Mouse (Mus musculus) urinary bladder, postnatal 36 days (tissue): ENCODE measurements around the gene Slc5a2.

Experiments
- DNase-seq, 2 experiments: peaks; one replicate each; pipeline ENCODE4 v3.0.0; 2022; ENCODE audit warnings: low spot score in 2 of 2, mixed read lengths in 1 of 2

Gene Slc5a2

DNA sequence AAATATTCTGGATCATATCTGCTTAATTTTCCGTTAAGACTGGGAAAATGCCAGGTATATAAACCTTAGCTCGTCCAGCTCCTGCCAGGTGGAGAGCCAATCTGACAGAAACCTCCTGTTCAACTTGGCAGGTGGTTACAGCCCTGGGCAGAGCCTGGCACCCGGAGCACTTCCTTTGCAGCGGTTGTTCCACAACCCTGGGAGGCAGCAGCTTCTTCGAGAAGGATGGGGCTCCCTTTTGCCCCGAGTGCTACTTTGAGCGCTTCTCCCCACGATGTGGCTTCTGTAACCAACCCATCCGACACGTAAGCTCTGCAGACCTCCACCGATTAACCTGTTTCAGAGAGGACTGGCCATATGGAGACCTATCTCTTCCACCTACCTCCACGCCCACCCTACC lies 13.5 kb upstream of the Slc5a2 start:
- DNase-seq, result no peak

DNA sequence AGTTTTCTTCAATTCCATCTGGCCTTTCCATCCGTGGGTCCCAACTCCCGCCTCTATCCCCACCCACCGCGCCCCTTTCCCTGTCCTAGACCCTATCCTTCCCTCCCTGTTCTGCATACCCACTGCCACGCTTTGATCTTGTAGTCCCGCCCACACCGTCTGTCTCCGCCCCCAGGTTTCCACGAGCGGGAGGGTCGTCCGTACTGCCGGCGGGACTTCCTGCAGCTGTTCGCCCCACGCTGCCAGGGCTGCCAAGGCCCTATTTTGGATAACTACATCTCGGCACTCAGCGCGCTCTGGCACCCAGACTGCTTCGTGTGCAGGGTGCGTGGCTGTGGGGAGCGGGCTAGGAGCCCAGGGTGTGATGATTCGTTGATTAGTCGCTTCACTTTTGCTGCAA lies 12.8 kb upstream of the Slc5a2 start:
- DNase-seq, result no peak

DNA sequence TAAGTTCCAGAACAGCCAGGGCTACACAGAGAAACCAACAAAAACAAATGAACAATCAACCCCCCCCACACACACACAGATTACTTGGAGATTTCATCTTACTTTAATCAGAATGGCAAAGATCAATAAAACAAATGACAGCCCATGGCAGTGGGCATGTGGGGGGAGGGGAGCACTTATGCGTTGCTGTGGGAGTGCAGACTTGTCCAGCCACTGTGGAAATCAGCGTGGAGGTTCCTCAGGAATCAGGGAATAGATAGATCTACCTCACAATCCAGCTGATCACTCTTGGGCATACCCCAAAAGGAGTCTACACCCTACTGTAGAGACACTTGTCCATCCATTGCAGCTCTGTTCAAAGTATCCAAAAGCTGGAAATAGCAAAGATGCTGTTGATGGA lies 10.5 kb upstream of the Slc5a2 start:
- DNase-seq, result no peak

DNA sequence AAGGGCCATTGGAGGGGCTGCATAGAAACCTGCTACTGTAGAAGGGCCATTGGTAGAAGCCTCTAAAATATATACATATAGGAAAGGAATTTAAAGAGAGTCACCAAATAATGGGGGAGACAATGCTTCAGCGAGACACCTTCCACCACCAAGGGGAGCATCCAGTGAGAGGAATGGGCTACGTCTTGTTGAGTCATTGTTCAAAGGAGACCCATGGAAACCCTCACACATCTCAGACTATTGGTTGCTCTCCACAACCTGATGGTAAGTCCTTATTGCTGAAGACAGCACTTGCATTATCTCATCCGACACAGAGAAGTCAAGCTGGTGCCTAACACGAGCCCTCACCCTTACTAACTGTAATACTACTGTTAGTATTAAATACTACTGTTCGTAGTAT lies 9.7 kb upstream of the Slc5a2 start:
- DNase-seq, result no peak

DNA sequence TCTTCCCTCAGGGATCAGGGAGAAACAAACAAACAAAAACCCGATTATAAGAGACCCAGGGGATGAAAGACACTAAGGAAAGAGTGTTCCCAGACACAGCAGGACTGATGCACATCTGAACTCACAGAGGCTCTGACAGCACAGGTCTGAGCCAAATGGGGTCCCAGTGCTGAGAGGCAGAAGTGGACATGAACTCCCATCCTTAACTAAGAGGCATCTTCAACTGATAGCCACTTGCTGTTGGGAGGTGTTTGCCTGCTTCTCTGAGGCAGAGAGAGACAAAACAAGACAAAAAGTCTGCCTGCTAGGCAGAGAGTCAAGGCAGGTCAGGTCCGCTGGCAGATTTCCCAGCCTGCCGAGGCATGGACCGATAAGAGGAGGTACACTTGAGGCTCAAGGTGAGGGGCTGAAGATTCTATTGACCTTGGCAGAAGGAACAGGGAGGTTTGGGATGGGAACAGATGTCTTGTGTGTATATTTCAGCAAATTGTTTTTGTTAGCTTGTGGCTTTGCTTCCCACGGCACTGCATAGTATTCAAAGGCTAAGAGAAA lies 8.6 kb upstream of the Slc5a2 start:
- DNase-seq, result no peak

DNA sequence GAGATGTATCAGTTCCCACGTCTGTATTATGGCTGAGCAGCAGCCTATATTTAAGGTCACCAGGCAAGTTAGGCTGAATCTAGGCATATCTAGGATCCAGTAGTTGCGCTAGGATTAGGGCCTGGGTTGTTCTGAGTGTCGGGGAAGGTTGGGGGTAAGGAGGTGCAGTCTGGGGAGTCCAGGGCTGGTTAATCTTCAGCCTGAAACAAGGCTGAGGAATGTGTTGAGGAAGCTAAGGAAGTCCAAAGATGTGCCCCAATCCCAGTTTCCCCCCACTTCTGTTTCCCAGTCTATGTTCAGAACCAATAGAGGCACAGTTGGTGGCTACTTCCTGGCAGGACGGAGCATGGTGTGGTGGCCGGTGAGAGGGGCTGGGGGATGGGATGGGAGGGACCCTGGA lies 599 bp downstream of the Slc5a2 start:
- DNase-seq, result no peak

DNA sequence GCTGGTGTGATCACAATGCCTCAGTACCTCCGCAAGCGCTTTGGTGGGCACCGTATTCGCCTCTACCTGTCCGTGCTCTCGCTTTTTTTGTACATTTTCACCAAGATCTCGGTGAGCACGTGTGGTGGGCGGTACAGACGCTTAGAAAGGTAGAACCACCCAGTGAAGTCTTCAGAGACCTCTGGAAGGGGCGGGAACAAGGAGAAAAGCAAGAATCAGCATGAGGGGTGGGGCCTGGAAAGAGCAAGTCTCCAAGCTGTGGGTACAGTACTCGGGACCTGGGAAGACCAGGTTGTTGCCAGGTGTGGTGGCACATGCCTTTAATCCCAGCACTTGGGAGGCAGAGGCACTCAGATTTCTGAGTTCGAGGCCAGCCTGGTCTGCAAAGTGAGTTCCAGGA lies 1.9 kb downstream of the Slc5a2 start:
- DNase-seq, result no peak

DNA sequence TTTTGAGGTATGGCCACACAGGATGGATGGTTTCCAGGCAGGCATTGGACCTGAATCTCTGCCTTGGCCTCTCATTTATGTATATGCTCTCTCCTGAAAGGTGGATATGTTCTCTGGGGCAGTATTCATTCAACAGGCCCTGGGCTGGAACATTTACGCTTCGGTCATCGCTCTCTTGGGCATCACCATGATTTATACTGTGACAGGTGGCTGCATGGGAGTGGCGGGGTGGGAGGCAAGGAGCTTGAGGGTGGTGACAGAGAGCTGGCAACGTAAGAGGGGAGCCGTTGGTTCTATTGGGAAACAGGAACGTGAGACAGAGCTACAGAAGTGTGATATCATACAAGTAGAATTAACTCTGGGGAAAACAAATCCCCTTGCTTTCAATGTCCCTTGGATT lies 2.4 kb downstream of the Slc5a2 start:
- DNase-seq, result no peak

DNA sequence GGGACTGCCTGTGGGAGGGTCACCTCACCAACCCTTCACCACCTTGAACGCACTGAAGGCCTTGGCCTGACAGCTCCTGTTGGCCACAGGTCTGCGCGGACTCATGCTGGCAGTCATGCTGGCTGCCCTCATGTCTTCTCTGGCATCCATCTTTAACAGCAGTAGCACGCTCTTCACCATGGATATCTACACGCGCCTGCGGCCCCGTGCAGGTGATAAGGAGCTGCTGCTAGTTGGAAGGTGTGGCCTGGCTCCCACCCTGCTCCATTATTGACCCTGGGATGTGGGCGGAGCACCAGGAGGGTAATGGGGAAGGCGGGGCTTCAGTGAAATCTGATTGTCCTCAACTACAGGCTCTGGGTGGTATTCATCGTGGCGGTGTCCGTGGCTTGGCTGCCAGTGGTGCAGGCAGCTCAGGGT lies 5.0 kb downstream of the Slc5a2 start:
- DNase-seq, result no peak

DNA sequence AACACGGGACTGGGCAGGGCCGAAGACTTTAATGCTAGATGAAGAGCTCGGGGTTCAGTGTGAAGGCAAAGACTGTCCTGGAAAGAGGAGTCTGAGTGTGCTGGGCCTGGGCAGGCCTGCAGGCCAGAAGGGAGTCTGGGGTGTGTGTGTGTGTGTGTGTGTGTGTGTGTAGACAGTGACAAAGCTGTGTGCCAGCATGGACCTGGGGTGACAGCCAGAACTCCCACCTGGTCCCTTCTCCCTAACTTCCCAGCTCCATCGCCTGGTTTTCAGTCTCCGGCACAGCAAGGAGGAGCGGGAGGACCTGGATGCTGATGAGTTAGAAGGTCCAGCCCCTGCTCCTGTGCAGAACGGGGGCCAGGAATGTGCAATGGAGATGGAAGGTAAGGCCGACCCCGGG lies 6.0 kb downstream of the Slc5a2 start:
- no peak for DNase-seq

DNA sequence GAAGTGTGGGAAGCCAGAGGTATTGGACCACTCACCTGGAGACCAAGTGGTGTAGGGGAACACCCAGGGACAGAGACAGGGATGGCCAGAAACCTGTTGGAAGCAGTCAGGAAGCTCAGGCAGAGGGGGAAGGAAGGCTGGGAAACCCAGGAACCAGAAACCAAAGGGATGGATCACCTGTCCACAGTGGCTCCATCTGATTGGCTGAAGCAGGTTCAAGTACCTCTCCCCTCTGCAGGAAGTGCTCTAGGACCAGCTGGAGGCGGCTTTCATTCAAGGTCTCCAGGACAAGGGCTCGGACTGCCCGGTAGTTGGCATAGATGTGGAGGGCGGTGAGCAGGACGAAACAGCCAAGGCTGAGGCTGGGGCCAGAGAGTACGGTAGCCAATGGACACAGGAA lies 10.6 kb downstream of the Slc5a2 start:
- DNase-seq, result no peak

DNA sequence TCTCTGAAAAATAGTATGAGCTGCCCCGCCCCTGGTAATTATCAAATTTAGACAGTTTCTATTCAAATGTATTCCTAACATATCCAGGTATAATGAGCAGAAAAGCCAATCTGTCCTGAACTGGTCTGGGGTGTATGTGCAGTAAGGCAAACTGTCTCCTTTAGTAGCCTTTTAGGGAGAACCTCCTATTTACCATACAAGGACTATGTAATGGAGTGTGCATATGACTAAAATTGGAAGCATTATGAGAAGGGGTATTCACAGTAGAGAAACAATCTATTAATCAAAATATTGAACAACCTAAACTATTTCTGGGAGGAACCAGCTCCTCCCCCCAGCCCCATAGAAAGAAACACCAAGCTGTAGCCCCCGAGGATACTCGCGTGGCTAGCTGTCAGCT lies 14.3 kb downstream of the Slc5a2 start:
- no peak for DNase-seq

DNA sequence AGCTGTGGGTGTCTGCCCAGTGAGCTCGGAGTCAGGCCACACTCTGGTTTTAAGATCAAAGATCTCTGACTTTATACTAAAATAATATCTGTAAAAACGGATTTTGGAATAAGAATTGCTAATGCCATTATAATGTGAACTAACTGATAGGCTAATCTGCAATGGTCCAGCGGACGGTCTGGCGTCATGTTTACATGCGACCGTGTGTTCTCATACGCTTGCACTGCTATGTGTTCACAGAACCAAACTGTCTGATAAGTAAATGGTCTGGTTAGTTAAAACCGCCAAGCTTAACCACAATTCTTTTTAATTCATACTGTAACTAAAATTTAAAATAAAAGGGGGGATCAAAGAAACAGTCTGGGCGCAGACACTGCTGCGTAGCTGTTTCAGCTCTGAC lies 16.3 kb downstream of the Slc5a2 start:
- DNase-seq, result no peak

DNA sequence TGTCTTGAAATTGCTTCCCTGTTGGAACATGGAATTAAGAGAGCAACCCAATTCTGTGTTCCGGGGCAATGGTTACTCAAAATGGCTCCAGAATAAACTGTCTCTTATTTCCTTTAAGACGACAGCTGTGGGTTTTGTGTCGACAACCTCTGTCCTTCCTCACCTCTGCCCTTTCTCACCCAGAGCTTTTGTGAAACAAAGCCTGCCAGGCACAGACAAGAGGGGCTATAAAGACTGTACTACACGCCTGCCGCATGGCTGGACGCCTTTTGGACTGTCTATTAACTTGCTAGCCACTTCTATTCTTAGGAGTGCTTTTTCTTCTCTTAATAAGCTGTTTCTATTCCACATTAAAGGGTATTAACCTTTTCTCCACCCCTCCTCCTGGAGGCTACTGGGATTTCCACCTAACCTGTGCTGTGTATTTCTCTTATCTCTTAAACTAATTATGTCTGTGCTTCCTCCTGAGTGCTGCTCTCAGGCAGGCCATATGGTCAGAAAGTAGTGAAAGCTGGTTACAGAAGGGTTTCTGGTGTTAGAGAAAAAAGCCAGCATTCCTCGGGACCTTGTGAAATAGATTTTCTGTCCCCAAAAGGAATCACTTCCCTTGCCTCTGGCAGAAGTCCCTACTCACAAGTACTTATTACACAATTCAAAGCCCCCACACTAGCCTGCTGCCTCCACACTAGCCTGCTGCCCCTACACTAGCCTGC lies 17.2 kb downstream of the Slc5a2 start:
- DNase-seq, result no peak

DNA sequence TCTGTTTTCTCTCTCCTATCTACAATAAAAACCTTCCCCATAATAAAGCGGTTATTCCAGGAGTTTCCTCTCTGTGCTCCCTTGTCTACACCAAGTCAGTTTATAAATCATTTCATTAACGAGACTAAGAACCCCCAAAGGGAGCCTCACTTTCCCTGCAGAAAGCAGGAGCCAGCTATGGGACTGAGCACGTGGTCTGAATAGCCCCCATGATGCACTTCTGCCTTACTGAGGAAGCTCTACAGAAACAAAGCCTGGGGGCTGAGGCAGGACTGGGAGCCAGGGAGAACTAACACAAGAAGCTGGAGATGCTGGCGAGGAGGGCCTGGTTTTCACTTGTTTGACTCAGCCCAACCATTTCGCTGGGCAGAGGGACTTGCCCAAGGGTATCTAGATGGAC lies 18.6 kb downstream of the Slc5a2 start:
- no peak for DNase-seq

DNA sequence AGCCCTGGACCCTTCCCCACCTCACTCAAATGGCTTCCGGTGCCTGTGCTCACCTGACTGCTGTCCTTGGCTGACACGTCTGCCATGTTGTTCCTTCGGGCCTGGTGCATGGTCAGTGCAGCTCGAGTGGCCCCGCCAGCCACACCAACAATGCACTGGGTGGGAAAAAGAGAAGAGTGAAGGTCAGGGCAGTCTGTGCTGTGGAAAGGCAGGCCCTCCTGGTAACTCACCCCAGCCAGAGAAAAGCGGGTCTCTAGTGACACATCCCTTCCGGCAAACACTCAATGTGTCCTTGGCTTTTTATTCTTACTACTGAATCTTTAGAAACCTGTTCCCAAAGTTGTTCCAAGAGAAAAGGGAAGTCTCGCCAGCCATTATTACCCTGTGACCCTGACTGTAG lies 19.6 kb downstream of the Slc5a2 start:
- DNase-seq, result no peak

DNA sequence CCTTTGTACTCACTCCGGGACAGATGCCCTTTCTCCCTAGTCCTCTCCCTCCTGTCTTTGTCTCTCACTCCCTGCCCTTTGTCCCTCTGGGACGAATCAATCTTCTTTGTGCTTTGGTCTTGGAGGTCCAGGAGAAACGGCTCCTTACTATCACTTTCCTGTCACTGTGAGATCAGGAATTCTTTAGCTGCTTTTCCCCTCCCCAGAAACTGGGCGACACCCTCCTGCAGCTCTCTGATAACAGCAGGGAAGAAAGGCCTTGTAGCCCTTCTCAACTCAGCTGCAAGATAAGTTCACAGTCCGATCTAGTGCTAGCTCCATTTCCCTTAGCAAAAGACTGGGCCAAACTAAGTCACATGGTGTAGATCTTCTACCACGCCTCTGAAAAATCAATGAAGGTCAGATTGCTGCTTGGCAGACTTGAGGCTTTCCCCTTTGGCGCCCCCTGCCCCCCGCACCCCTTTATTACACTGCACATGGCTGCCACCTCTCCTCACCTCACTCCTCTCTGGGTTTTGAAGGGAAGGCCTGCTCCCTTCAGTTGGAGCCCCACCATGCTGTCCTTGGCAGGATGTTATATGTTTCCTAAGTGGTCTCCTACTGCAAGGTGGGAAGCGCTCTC lies 23.6 kb downstream of the Slc5a2 start:
- DNase-seq, result no peak

DNA sequence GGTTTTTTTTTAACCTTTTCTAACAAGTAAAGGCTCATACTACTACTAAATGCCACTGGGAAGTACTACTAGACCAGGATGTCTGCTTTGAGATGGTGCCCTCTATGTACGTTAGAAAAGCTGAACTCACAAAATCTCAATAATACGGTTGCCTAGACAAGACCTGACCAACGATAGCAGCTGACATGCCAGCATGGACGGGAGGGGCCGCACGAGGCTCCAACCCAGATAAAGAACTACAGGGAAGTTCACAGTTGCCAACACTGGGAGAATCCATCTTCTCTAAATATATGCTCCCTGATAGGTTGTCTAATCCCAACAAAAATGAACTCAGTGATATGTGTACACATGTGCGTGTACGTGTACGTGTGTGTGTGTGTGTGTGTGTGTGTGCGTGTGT lies 29.3 kb downstream of the Slc5a2 start:
- DNase-seq, result no peak

DNA sequence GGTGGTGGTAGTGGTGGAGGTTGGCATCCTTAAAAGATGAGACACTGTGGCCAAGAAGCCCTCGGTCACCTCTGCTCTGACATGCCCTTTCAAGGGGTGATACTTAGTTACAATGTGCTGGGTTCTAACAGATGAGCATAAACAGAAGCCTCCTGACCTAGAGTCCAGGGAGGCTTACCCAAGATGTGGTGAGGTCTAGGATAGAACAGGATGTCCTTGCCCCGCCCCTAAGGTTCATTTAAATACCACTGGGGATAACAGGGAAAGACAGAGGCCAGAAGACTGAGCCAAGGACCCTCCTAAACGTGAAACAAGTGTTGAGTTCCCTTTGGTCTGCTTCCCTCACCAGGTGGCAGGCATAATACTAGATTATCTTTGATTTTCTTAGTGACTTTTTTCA lies 31.1 kb downstream of the Slc5a2 start:
- DNase-seq, result no peak

DNA sequence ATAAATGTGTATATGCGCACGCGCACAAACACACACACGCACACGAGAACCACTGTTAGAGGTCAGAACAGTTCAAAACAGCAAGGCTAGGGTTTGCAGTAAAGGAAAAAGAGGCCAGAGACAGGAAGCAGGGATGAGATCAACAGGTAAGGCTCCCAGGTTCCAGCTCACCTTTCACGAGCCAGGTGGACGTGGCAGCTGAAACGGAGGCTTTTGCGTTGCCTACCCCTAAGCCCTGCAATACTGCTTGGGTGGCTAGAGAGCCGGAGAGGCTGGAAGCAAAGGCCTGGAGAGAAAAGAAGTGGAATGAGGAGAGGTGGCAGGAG lies 31.8 kb downstream of the Slc5a2 start:
- DNase-seq, result no peak

DNA sequence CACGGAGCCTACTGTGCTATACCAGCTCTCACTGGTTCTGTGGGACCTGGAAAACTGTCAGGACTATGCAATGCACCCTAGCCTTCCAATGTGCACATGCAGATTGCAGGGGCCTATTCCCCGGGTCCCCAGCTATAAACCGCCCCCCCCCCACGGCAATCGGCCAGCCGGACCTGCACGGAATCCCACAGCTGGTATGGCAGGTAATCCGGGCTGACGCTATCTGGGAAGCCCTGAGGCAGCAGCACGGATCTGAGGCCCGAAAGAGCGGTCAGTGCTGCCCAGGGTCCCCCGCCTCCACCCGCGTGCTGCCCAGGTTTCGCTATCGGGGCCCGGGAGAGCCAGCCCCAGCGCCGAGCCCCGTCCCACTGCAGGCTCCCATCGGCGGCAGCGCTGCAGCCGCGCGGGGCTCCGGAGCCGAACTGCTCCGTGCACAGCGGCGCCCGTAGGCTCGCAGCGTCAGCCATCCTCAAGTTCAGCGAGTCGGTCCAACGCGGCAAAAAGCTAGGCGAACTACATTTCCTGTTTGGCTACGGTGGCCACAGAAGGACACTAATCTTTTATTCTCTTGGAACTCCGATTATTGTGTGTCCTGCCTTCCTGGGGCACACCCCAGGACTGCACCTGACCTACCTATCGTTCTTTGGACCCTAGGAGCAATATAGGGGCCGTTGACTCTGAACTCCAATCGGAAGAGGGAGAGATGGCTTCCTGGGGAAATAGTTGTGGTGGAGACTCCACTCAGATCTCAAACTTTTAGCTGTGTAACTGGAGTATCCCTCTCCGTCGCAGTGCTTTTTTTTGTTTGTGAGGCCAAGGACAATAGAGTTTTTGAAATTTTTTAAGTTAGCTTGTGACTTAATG lies 32.4 kb downstream of the Slc5a2 start, which contains the start of gene BC017158:
TSS of gene BC017158 (minus strand) at position 554 of the 864 bp plus-strand sequence.
- DNase-seq, result peak; percentile 70 to 77

DNA sequence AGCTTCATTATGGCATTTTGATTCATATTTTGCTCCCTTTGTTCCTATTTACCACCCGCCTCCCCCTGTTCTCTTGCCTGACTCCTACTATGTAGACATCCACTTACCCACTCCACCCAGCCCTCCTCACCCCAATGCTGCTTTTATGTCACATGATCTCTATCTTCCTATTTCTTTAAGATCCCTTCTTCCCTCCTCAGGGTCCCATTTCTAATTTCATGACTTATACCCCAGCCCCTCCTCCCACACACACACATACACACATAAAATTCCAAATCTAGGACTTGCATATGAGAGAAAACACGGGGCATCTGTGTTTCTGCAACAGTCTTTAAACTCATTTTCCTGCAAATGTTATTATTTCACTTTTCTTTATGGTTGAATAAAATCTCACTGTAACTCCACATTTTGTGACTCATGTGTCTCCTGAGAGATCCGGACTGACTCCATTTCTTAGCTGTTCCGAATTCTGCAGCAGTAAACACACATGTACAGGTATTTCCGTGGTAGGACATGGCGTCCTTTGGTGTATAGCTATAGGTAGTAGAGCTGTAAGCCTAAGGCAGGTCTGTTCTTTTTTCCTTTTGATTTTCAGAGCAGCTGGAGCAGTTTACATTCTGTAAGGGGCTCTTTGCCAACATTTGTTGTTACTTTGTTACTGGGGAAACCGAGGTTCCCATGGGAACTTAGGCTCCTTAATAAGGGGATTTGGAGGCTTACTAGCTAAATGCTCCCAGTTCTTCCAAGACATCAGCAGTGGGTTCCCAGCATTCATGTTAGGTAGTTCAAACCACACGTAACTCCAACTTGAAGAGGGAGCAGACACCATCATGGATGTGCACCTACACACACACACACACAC lies 33.3 kb downstream of the Slc5a2 start:
- no peak for DNase-seq
